24 mouse cellular contexts compared by ENCODE assay signal in the genomic region with DNA sequence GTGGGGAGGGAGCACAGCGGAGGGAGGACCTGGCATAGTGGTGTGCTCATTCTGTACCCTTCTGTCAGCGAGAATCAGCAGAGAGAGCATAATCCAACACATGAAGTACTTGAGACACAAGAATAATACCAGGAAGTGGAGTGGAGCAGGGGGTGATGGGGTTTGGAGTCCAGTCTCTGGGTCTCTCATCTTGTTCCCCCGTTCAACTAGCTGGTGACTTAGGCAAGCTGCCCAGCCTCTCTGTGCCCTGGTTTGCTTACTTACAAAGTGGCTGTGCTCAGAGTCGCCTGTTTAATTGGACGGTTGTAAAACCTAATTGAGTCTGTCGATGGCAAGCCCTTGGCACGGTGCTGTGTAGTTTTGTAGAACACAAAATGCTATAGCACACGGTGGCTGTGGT. TPM values are rescaled to one million over a fixed set of nuclear protein-coding genes. Genes with fewer than 3 reads are reported as not detected.
A peak's percentile ranks its signal among the peaks of the same experiment; 100 is the strongest.
DNase-seq lines count a peak whose midpoint lies in the region; ATAC-seq and TF ChIP-seq lines count a peak whose summit lies in the region.
"Had no signal": no experiment of that assay in that cellular context is flagged by ENCODE, and none has a peak within 500 bp of the region (broad histone marks: within the 10 kb centered on the region; RNA-seq: fewer than 3 reads in every experiment).

No protein-coding gene starts in this region.

- WGBS in forebrain, embryonic 14.5 days, result 56% methylated on average over 8 of the region's 8 CpGs
- 87% methylated on average over 8 of the region's 8 CpGs for WGBS in forebrain, embryonic 10.5 days

- no peak overlapping the region for H3K9ac ChIP-seq in forebrain, embryonic 14.5 days (ENCODE audit: low read length)
- H3K9ac ChIP-seq: hindbrain, embryonic 12.5 days had no signal

- no peaks in the 10 kb centered on the region for H3K27me3 ChIP-seq in forebrain, embryonic 14.5 days (replicated peaks; ENCODE audit: control insufficient read depth, insufficient read depth, low read length)
- H3K27me3 ChIP-seq in forebrain, embryonic 10.5 days (ENCODE audit: poor library complexity, severe bottlenecking), result peaks cover 17% of the 10 kb centered on the region

- TF ChIP-seq POLR2A in brain, embryonic 14.5 days (IDR thresholded peaks at IDR 0.05; ENCODE audit: borderline replicate concordance, extremely low read depth, insufficient read depth, insufficient read length, poor library complexity, severe bottlenecking), result no peak

- DNase-seq in forebrain, embryonic 14.5 days (ENCODE audit: low spot score), result peak; percentile 56
- DNase-seq in forebrain, embryonic 10.5 days (ENCODE audit: extremely low spot score, low spot score), result no peak
- DNase-seq in layer of hippocampus, adult 2 months (ENCODE audit: low spot score in 2 of 2), result peak in 1 of 2 experiments; percentile 20
- no peak for DNase-seq in layer of hippocampus, adult 11-12 months (ENCODE audit: low spot score)
- peak; percentile 70 for DNase-seq in brain, embryonic 14.5 days (ENCODE audit: low read depth)
- no peak for DNase-seq in testis, postnatal 10 days (ENCODE audit: low spot score)
- DNase-seq: adrenal gland, adult 2 months; adrenal gland, postnatal 14 days; cerebellum, adult 11-12 months; cerebellum, adult 9-10 months; cerebellum, postnatal 36 days; gastrocnemius, adult 2 months; gastrocnemius, postnatal 14 days; heart, adult 11 months had no signal

- TF ChIP-seq CTCF in layer of hippocampus, adult 2 months (conservative IDR thresholded peaks at IDR 0.05), result no peak
- TF ChIP-seq CTCF in brain, embryonic 14.5 days (IDR thresholded peaks at IDR 0.05; ENCODE audit: borderline replicate concordance, extremely low read depth, insufficient read depth, insufficient read length), result no peak

- H3K27ac ChIP-seq in forebrain, embryonic 14.5 days (ENCODE audit: low read depth, low read length), result no peak overlapping the region
- no peak overlapping the region for H3K27ac ChIP-seq in forebrain, embryonic 10.5 days
- H3K27ac ChIP-seq in layer of hippocampus, adult 2 months, result peak overlapping the region; percentile 67; the same call in 1 of the 2 replicates
- H3K27ac ChIP-seq: gastrocnemius, adult 2 months; hindbrain, embryonic 12.5 days had no signal

- H3K4me2 ChIP-seq in forebrain, embryonic 14.5 days (ENCODE audit: low read length), result no peak overlapping the region
- H3K4me2 ChIP-seq: heart, embryonic 11.5 days; hindbrain, embryonic 12.5 days had no signal

- peaks cover 6% of the 10 kb centered on the region for H3K4me1 ChIP-seq in forebrain, embryonic 14.5 days (ENCODE audit: control insufficient read depth, insufficient read depth, low read length)
- H3K4me1 ChIP-seq in forebrain, embryonic 10.5 days, result peaks cover 17% of the 10 kb centered on the region

- no peak for ATAC-seq in forebrain, embryonic 14.5 days
- ATAC-seq: CD4-positive, CD25-positive, alpha-beta regulatory T cell, adult 4 months; forebrain, embryonic 16.5 days; hindbrain, embryonic 16.5 days; inflammation-experienced regulatory T-cells, adult 6 months; intestine, embryonic 16.5 days had no signal

- H3K4me3 ChIP-seq in forebrain, embryonic 14.5 days (ENCODE audit: low read depth, low read length), result no peak overlapping the region
- no peak overlapping the region for H3K4me3 ChIP-seq in forebrain, embryonic 10.5 days
- H3K4me3 ChIP-seq in layer of hippocampus, adult 2 months, result no peak overlapping the region
- H3K4me3 ChIP-seq: gastrocnemius, adult 2 months; hindbrain, embryonic 12.5 days had no signal

- no peaks in the 10 kb centered on the region for H3K36me3 ChIP-seq in forebrain, embryonic 14.5 days (ENCODE audit: control insufficient read depth, insufficient read depth, low read length)
- no peaks in the 10 kb centered on the region for H3K36me3 ChIP-seq in forebrain, embryonic 10.5 days (replicated peaks)
- H3K36me3 ChIP-seq: hindbrain, embryonic 12.5 days had no signal

- H3K9me3 ChIP-seq in forebrain, embryonic 14.5 days (replicated peaks; ENCODE audit: control insufficient read depth, low read length), result no peaks in the 10 kb centered on the region
- no peaks in the 10 kb centered on the region for H3K9me3 ChIP-seq in forebrain, embryonic 10.5 days
- H3K9me3 ChIP-seq: hindbrain, embryonic 12.5 days had no signal

RNA-seq across cellular contexts. Expression of a gene that starts 23.8 kb away (rescaled TPM):
- polyA plus RNA-seq in forebrain, embryonic 14.5 days (2014; fragmentation: Nextera tagmentation; extraction: Ambion mirVana), result not detected in 2 replicates
- polyA plus RNA-seq in forebrain, embryonic 10.5 days (2016; fragmentation: Nextera tagmentation; extraction: Ambion mirVana), result 1.2 and 1.4 TPM in 2 replicates
- under 1 TPM; 0.32 to 0.44 TPM for total RNA-seq in layer of hippocampus, adult 2 months (2021)
- polyA plus RNA-seq in brain, embryonic 14.5 days (2012; rRNA removed), result 2.8 and 2.9 TPM in 2 replicates
- total RNA-seq: gastrocnemius, adult 2 months; heart, adult 8-10 months; hematopoietic stem cell, adult 5-6 weeks; MEL had no signal
- polyA plus RNA-seq: CD4-positive, CD25-positive, alpha-beta regulatory T cell, adult 4 months; forebrain, embryonic 16.5 days; hindbrain, embryonic 16.5 days; inflammation-experienced regulatory T-cells, adult 6 months had no signal

Comparison
In these comparisons a context has a peak if more than half of its experiments do, and no peak if none do; other contexts are left out.
1. DNase-seq: peak in forebrain, embryonic 14.5 days (single experiment) and brain, embryonic 14.5 days (single experiment); none in forebrain, embryonic 10.5 days (single experiment), layer of hippocampus, adult 11-12 months (single experiment) and testis, postnatal 10 days (single experiment).